Mouse (Mus musculus) MEL (cell line): ENCODE results near the gene Rabggta.

Source experiments
- CTCF ChIP-seq, 3 experiments: IDR thresholded peaks in 2 of 3; conservative IDR thresholded peaks in 1 of 3; 2 replicates each; pipeline ENCODE4 v1.5.1; 2011 to 2012; ENCODE audit warnings: low read length in 3 of 3, low read depth in 2 of 3, mild to moderate bottlenecking in 2 of 3, improper control_type of control experiment in 1 of 3, inconsistent platforms in 1 of 3, mixed read lengths in 1 of 3, moderate library complexity in 1 of 3; ENCODE audit not compliant: control insufficient read depth in 1 of 3, insufficient read depth in 1 of 3, poor library complexity in 1 of 3, severe bottlenecking in 1 of 3
- EP300 ChIP-seq, 2 experiments: IDR thresholded peaks; 2 replicates each; pipeline ENCODE4 v1.6.1; 2011; ENCODE audit warnings: improper control_type of control experiment in 2 of 2, low read length in 2 of 2, low read depth in 1 of 2, mild to moderate bottlenecking in 1 of 2
- MAFK ChIP-seq: IDR thresholded peaks from 2 replicates; pipeline ENCODE4 v1.6.1; 2011; ENCODE audit warnings: low read depth, mild to moderate bottlenecking, low read length, improper control_type of control experiment, borderline replicate concordance
- POLR2A ChIP-seq, 2 experiments: IDR thresholded peaks; 2 replicates each; pipeline ENCODE4 v1.6.1; 2011 to 2012; ENCODE audit warnings: low read length in 2 of 2, mild to moderate bottlenecking in 2 of 2, control low read depth in 1 of 2, improper control_type of control experiment in 1 of 2, low read depth in 1 of 2, moderate library complexity in 1 of 2; ENCODE audit not compliant: control insufficient read depth in 1 of 2, insufficient read depth in 1 of 2, poor library complexity in 1 of 2

DNA sequence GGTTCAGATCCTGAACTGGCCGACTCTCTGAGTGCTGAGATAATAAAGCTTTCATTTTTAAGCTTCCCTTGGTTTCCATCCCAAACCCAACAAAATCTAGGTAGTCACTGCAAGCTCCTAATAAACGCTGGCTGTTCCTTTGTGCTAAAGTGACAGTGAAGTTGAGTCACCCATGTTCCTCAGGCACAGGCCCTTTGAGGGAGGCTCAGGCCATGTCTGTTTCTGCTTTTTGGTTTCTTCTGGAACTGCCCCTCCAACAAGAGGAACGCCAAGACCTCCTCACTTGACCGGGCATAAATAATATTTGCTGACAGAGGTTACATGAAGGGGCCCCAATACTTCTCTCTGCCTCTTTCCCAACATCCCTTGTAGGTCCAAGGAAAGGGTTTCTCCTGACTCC, 13.7 kb upstream of the Rabggta start:
- TF ChIP-seq MAFK (no peak), EP300 (IDR thresholded peaks at IDR 0.05; ENCODE audit: low read depth in 1 of 2, low read length in 2 of 2) (no peak), CTCF (IDR thresholded peaks at IDR 0.05 in 2 of 3, conservative IDR thresholded peaks at IDR 0.05 in 1 of 3; ENCODE audit: control insufficient read depth in 1 of 3, insufficient read depth in 1 of 3, low read depth in 2 of 3, low read length in 3 of 3, poor library complexity in 1 of 3, severe bottlenecking in 1 of 3) (no peak), POLR2A (IDR thresholded peaks at IDR 0.05; ENCODE audit: control insufficient read depth in 1 of 2, insufficient read depth in 1 of 2, low read depth in 1 of 2, low read length in 2 of 2, poor library complexity in 1 of 2) (no peak)
